Mouse (Mus musculus): ENCODE results near the gene Isoc2a.

DNA sequence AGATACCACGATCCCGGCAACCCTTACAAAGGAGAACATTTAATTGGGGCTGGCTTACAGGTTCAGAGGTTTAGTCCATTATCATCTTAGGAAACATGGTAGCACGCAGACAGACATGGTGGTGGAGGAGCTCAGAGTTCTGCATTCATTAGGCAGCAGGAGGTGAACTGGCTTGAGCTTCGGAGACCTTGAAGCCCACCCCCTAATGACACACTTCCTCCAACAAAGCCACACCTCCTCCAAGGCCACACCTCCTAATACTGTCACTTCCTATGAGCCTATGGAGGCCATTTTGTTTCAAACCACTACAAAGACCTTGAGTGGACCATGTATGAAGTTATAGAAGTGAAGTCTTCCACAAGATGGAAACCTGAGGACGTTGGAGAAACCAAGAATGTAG lies 35.3 kb downstream of the Isoc2a start:
- TF ChIP-seq POLR2A (IDR thresholded peaks at IDR 0.05; ENCODE audit: control insufficient read depth, low read depth, low read length) (no peak), CTCF (IDR thresholded peaks at IDR 0.05; ENCODE audit: control insufficient read depth, insufficient read depth, insufficient replicate concordance, low read depth, low read length) (no peak)

All from testis, adult 2 months (tissue).